ENCODE assay signal across 1 mouse cellular context in the genomic region with DNA sequence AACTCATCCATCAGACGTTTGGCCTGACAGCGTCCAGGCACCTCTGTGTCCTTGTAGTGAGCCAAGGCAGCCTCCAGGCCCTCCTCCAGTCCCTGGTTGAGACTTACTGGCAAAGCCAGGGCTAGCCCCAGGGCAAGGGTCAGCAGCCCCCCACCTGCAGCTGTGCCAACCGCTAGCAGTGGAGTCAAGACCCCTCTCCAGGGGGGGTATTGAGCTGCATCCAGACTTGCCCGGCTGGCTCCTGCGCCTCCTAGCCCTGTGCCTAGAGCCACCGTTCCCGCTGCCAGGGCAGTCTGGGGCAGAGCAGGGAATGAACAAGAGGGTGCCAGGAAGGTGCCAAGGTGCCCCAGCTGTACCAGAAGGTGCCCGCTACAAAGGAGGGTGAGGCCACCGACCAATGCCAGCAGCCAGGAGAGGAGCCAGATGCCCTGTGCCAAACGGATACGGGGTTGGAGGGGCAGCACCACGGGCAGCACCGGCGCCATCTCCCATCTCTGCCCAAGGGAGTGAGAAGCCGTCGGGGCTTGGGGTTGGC.
TF ChIP-seq lines count a peak whose summit lies in the region.

No protein-coding gene starts in this region.

TF ChIP-seq in CH12.LX, 34 proteins besides CTCF, POLR2A, EP300 and RAD21:
- TF ChIP-seq ELF1 (IDR thresholded peaks at IDR 0.05; ENCODE audit: low read depth, low read length): no peak
- TF ChIP-seq USF1 (IDR thresholded peaks at IDR 0.05; ENCODE audit: low read depth, low read length): no peak
- TF ChIP-seq ZKSCAN1 (IDR thresholded peaks at IDR 0.05; ENCODE audit: borderline replicate concordance, low read depth, low read length): no peak
- no peak for TF ChIP-seq JUN (IDR thresholded peaks at IDR 0.05; ENCODE audit: insufficient read depth, low read depth, low read length)
- no peak for TF ChIP-seq CHD2 (IDR thresholded peaks at IDR 0.05; ENCODE audit: low read length)
- TF ChIP-seq MEF2A (IDR thresholded peaks at IDR 0.05; ENCODE audit: borderline replicate concordance, low read depth, low read length): no peak
- no peak for TF ChIP-seq MXI1 (IDR thresholded peaks at IDR 0.05; ENCODE audit: low read depth, low read length)
- TF ChIP-seq RCOR1 (conservative IDR thresholded peaks at IDR 0.05; ENCODE audit: low read depth, low read length): no peak
- no peak for TF ChIP-seq PAX5 (IDR thresholded peaks at IDR 0.05; ENCODE audit: low read length)
